Mouse (Mus musculus) adrenal gland, adult 2 months (tissue): ENCODE measurements around the gene Nsmce1. TPM values are rescaled to one million over a fixed set of nuclear protein-coding genes. Genes with fewer than 3 reads are reported as not detected.
"Not testable (repeated sequence)": the region's sequence is repeated elsewhere in the genome, so short reads cannot be mapped to it uniquely, and the experiment has no call there.

Experiments
- DNase-seq: peaks from one replicate; pipeline ENCODE4 v3.0.0; 2021
- polyA plus RNA-seq: library from polyadenylated mRNA; depleted of rRNA; stranded (reverse); fragments of >200 nt; gene quantifications from 2 replicates; pipeline ENCODE4 v1.2.3, GENCODE M21; 2012; rRNA removed
- total RNA-seq, 2 experiments: library from RNA; stranded (reverse); gene quantifications; 2 replicates each; pipeline ENCODE4 v1.2.3; 2021

The Nsmce1 gene
- total and polyA plus RNA-seq, 3 experiments, result 35.0 to 50.0 (median 46.7) TPM

DNA sequence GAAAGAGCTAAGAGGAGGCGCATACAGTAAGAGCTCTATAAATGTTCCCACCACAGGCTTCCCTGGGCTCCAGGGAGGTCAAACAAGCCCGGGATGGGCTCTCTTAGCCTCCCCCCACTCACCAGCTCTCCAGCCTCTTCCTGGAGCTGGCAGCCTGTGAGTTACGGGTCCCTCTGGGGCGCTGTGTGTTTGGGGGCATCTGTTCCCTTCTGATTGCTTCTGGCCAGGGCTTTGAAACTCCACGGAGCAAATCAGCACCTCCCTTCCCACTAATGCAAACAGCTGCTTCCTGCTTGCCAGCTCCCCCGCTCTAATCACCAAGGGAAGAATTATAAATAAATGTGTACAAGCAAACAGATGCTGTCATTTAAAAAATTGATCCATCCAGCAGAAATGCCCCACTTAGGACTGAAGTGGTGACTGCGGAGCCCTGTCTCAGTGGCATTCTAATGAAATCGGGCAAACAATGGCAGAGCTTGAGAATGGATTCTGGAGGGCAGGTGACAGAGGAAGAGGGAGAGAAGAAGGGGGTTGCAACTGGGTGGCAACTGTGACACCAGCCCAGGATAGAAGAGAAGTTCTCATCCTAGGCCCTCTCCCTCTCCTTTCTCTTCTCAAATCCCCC lies 56.6 kb downstream of the Nsmce1 start:
- DNase-seq, result no peak

- DNase-seq, result no peak
Measured at GRCm38 (mm10) chr7:125433874-125434273, 57.5 kb downstream of the Nsmce1 start.

GRCm38 (mm10) chr7:125430170-125430842 lies 61.1 kb downstream of the Nsmce1 start:
- DNase-seq, result no peak

GRCm38 (mm10) chr7:125428816-125429500 lies 62.4 kb downstream of the Nsmce1 start:
- DNase-seq, result not testable (repeated sequence)

DNA sequence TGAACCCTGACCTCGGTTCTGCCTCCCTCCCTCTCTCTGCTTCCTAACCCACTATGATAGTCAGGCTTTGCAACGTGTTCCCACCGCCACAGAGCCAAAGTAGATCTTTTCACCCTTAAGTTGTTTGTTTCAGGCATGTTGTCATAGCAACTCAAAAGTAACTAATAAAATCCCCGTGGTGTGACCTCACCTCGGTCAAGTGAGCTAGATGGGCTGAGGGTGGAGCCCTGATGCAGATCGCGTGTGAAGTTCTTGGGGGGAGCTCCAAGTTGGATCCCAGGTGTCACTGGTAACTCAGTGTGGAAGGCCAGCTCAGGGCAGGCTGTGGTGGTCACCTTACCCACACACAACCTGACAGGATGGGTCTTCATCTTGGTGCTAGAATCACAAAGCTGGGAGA lies 63.0 kb downstream of the Nsmce1 start:
- no peak for DNase-seq

- DNase-seq, result peak; percentile 85
Measured at GRCm38 (mm10) chr7:125427492-125428090, 63.8 kb downstream of the Nsmce1 start.

DNA sequence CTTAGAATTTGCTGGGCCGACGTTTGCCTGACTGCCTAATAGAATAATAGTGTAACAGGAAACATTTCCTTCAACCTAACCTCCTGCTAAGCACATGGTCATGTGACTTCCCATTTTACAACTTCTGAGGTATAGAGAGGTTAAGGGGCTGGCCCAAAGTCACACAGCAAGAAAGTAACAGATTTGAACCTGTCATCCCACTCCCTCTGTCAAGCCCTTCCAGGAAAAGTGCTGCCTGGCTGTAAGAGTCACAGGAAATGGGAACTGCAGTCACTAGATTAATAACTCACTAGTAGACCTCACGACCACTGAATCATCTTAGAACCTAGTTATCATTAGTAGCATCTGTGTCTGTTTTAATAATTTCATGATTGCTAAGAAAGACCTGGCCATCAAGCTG lies 68.3 kb downstream of the Nsmce1 start:
- no peak for DNase-seq

DNA sequence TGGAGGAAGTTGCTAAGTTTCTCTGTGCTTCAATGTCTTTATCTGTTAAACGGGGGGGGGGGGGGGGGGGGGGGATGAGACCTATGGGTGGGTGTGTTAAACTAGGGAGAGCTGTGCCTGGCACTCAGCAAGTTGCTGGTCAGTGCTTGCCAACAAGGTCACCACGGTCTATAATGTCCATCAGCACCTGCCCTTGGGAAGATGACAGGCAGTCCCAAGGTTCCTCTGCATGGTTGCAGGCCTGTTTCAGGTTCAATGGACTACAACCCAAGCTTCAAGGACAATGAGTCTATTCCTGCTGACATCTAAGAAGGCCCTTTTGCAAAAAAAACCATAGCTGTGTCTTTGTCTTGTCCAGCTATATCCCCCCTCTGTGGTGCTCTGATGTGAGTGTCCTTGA lies 69.5 kb downstream of the Nsmce1 start:
- peak; percentile 41 for DNase-seq

- peak; percentile 57 for DNase-seq
Measured at GRCm38 (mm10) chr7:125420190-125420589, 71.2 kb downstream of the Nsmce1 start.

DNA sequence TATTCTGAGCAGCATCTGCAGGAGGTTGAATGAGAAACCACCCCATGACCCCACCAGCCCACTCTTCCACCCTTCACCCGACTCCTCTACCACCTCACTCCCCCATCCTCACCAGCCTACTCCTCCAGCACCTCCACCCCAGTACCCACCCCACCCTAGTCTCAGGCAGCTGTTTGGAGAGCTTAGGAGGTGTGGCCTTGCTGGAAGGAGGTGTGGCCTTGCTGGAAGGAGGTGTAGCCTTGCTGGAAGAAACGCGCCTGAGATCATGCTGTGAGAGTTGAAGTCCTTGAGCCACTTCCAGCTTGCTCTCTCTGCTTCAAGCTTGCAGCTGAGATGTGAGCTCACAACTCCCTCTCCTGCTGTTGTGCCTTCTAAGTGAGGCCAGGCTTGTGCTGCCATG lies 73.0 kb downstream of the Nsmce1 start:
- peak; percentile 38 for DNase-seq

Other genes starting within 250 kb of the Nsmce1 start
- gene Kdm8, start 46.9 kb downstream of the Nsmce1 start, total RNA-seq, result 1 to 10 TPM; 3.2 to 4.7 TPM
- 3.9 and 4.2 TPM in 2 replicates for gene Kdm8, start 46.9 kb downstream of the Nsmce1 start, polyA plus RNA-seq
- gene Il4ra, start 60.5 kb upstream of the Nsmce1 start, total RNA-seq, result 100 to 1,000 TPM in 1 of 2 experiments, 10 to 100 TPM in 1; 49.6 to 142 TPM
- 76.2 and 114 TPM in 2 replicates for gene Il4ra, start 60.5 kb upstream of the Nsmce1 start, polyA plus RNA-seq
- under 1 TPM; 0.52 to 0.76 TPM for gene Il21r, start 111.8 kb upstream of the Nsmce1 start, total RNA-seq
- 1.9 and 2.4 TPM in 2 replicates for gene Il21r, start 111.8 kb upstream of the Nsmce1 start, polyA plus RNA-seq
- gene Gtf3c1, start 216.2 kb upstream of the Nsmce1 start, total RNA-seq, result 10 to 100 TPM; 61.4 to 65.6 TPM
- 69.0 and 79.4 TPM in 2 replicates for gene Gtf3c1, start 216.2 kb upstream of the Nsmce1 start, polyA plus RNA-seq
- gene D430042O09Rik, start 216.3 kb upstream of the Nsmce1 start, total RNA-seq, result 10 to 100 TPM; 26.7 to 28.9 TPM
- gene D430042O09Rik, start 216.3 kb upstream of the Nsmce1 start, polyA plus RNA-seq, result 12.8 and 14.6 TPM in 2 replicates